ENCODE assay signal across 8 mouse cellular contexts in genomic region chr5:74792936-74793335, GRCm38 (mm10).
DNase-seq lines count a peak whose midpoint lies in the region; ATAC-seq and TF ChIP-seq lines count a peak whose summit lies in the region.

No protein-coding gene starts in this region.

- TF ChIP-seq POLR2A in liver, adult 2 months (IDR thresholded peaks at IDR 0.05; ENCODE audit: extremely low read depth, insufficient read depth, low read length), result no peak
- no peak for TF ChIP-seq POLR2A in olfactory bulb, adult 2 months (IDR thresholded peaks at IDR 0.05; ENCODE audit: insufficient read depth, low read depth, low read length)

- no peaks in the 10 kb centered on the region for H3K36me3 ChIP-seq in liver, adult 2 months (ENCODE audit: control insufficient read depth, insufficient read depth, low read length)
- no peaks in the 10 kb centered on the region for H3K36me3 ChIP-seq in kidney, embryonic 16.5 days (ENCODE audit: insufficient read depth, low read length)

- H3K79me2 ChIP-seq in liver, adult 2 months (ENCODE audit: control insufficient read depth, insufficient read depth, low read length), result no peaks in the 10 kb centered on the region

- no peak overlapping the region for H3K9ac ChIP-seq in liver, adult 2 months (ENCODE audit: low read depth, low read length)
- H3K9ac ChIP-seq in kidney, embryonic 16.5 days (replicated peaks; ENCODE audit: low read length), result no peak overlapping the region; the same call in 1 of the 2 replicates

- no peak for TF ChIP-seq CTCF in liver, adult 2 months (IDR thresholded peaks at IDR 0.05; ENCODE audit: low read depth, low read length)
- no peak for TF ChIP-seq CTCF in olfactory bulb, adult 2 months (IDR thresholded peaks at IDR 0.05; ENCODE audit: insufficient read depth, low read depth, low read length)

- H3K27ac ChIP-seq in liver, adult 2 months (replicated peaks; ENCODE audit: insufficient read depth, low read depth, low read length), result peak overlapping the region; percentile 90
- peak overlapping the region; percentile 85 for H3K27ac ChIP-seq in kidney, embryonic 16.5 days (ENCODE audit: low read length)
- 0 out of 2 replicates have a peak overlapping the region, but pooled peaks have one; percentile 31 for H3K27ac ChIP-seq in olfactory bulb, adult 2 months (ENCODE audit: insufficient read depth, low read depth, low read length)

- H3K9me3 ChIP-seq in kidney, embryonic 16.5 days (ENCODE audit: low read length), result peaks cover 3% of the 10 kb centered on the region; the same call in 1 of the 2 replicates

- no peaks in the 10 kb centered on the region for H3K27me3 ChIP-seq in liver, adult 2 months (ENCODE audit: control insufficient read depth, insufficient read depth, low read length)
- no peaks in the 10 kb centered on the region for H3K27me3 ChIP-seq in kidney, embryonic 16.5 days (ENCODE audit: insufficient read depth, low read length)

- peak; percentile 56; the same call in 1 of the 2 replicates for ATAC-seq in kidney, embryonic 16.5 days (ENCODE audit: low FRiP score, low TSS enrichment)
- no peak for ATAC-seq in megakaryocyte-erythroid progenitor cell, adult 5-6 weeks (replicated peaks; ENCODE audit: low FRiP score, low TSS enrichment, poor library complexity, severe bottlenecking)

- DNase-seq in liver, adult 2 months (ENCODE audit: extremely low read depth, low read depth, low spot score), result peak; percentile 44
- DNase-seq in liver, result no peak
- peak; percentile 84 for DNase-seq in forelimb bud, embryonic 11.5 days (ENCODE audit: low read depth, low spot score)
- no peak for DNase-seq in layer of hippocampus, postnatal 36 days
- DNase-seq in cerebellum, adult 11-12 months, result no peak

- 30% methylated on average over 8 of the region's 8 CpGs for WGBS in liver, adult 2 months
- 13% methylated on average over 8 of the region's 8 CpGs for WGBS in kidney, embryonic 16.5 days
- WGBS in olfactory bulb, adult 2 months, result 50% methylated on average over 8 of the region's 8 CpGs

- peaks cover 12% of the 10 kb centered on the region for H3K4me1 ChIP-seq in liver, adult 2 months (ENCODE audit: control insufficient read depth, insufficient read depth, low read length)
- H3K4me1 ChIP-seq in kidney, embryonic 16.5 days (ENCODE audit: insufficient read depth, low read length), result peaks cover 28% of the 10 kb centered on the region
- peaks cover 14% of the 10 kb centered on the region for H3K4me1 ChIP-seq in olfactory bulb, adult 2 months (ENCODE audit: control insufficient read depth, insufficient read depth, low read length)

- peak overlapping the region; percentile 46; the same call in 1 of the 2 replicates for H3K4me2 ChIP-seq in kidney, embryonic 16.5 days (replicated peaks; ENCODE audit: low read depth, low read length)

- no peak overlapping the region for H3K4me3 ChIP-seq in liver, adult 2 months (ENCODE audit: insufficient read depth, low read depth, low read length)
- H3K4me3 ChIP-seq in kidney, embryonic 16.5 days (ENCODE audit: low read length), result no peak overlapping the region
- no peak overlapping the region for H3K4me3 ChIP-seq in olfactory bulb, adult 2 months (ENCODE audit: insufficient read depth, low read depth, low read length)

Comparison
In these comparisons a context has a peak if more than half of its experiments do, and no peak if none do; other contexts are left out.
1. DNase-seq: peak in liver, adult 2 months (single experiment) and forelimb bud, embryonic 11.5 days (single experiment); none in liver (single experiment), layer of hippocampus, postnatal 36 days (0 of 2) and cerebellum, adult 11-12 months (single experiment).
2. H3K27ac ChIP-seq: peak in every context shown above with its lines; median percentile 90 in liver, adult 2 months; 85 in kidney, embryonic 16.5 days; 31 in olfactory bulb, adult 2 months.